Mouse (Mus musculus) embryo, embryonic 9.5 days (tissue): ENCODE data around the gene Rbm6.

ENCODE experiments used
- DNase-seq: peaks from one replicate; pipeline ENCODE4 v3.0.0-alpha.2; 2017; ENCODE audit errors: extremely low spot score

The Rbm6 gene

DNA sequence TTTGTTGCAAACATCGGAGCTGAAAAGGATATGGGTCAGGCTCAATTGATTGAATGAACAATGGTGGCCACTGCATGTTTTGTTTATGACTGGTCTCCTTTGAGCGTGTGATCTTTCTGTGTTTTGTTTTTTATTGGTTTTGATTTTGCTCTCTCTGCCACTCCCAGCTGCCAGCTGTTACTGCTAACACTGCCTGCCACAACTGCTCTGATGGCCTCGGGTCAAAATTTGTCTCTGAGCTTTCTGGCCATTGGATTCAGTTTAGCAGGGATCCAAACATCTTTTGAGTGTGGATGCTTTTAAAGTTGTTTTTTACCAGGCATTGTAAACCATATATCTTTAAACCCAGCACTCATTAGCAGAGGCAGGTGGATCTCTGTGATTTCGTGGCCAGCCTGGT, 7.4 kb upstream of the Rbm6 start:
- no peak for DNase-seq

DNA sequence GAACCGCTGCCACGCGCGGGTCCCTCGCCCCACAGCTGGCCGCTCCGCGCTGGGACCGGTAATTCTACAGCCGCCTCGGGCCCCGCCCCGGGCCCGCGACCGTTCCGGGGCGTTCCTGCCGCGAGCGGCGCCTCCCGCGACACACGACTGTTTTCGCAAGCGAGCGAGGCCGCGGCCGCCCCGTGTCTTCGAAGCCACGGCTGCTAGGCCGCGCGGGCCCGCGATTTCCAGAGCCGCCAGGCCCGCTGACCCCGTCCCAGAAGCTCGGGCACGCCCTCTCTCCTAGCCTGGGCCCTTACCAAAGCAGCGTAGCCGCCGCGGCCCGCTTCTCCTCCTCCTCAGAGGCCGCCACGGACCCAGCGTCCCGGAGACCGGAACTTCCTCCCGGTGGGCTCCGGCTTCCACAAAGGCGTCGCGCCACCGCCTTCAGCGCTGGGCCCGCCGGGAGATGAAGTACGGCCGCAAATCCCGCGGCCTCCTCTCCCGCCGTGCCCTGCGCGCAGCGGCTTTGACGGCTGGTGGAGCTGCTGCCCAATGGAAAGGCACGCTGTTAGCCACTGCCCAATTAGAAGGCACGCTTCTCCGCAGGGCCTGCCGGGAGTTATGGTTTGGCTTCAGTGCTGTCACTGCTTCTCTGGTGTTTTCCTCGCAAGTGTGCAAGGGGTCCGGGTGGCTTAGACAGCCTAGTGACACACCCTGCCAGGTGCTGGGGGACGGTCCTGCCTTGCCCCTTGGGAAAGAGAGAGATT, 513 bp downstream of the Rbm6 start:
- DNase-seq: peak; percentile 90

DNA sequence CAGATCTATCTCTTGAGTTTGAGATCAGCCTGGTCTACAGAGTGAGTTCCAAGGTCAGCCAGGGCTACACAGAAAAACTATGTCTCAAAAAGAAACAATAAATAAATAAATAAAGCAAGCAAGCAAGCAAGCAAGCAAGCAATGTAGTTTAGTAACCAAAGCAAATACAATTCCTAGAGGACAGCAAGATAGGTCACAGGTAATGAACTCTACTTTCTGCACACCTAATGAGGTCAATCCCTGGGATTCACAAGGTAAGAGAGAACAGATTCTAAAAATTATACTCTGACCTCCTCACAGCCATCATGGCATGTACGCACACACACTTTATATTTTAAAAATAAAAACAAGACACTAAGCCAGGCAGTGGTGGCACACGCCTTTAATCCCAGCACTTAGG, 7.0 kb downstream of the Rbm6 start:
- DNase-seq: no peak

DNA sequence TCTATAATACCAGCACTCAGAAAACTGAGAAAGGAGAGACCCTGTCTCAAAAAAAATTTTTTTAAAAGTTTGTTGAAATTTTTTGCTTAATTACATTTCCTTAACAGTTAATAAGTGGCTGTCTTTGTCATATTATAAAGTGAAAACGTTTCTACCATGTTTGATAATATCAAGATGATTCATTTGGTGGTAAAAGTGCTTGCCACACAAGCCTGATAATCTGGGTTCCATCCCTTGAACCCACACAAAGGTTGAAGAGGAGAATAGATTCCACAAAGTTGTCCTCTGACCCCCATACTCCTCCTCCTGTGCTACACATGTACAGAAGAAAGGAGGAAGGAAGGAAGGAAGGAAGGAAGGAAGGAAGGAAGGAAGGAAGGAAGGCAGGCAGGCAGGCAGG, 8.5 kb downstream of the Rbm6 start:
- no peak for DNase-seq

DNA sequence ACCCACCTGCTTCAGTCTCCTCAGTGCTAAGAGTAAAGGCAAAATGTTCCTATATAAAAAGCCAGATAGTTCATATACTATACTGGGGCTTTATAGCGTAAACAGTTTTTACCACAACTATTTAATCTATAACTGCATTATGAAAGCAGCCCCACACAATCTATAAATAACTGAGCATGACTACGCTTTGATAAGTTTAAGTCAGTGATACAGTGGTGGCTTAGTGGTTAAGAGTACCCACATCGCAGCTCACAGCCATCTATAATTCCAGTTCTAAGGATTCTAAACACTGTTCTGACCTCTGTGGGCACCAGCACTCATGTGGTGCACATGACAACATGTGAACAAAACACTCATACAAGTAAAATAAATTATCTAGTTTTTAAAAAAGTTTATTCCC, 14.7 kb downstream of the Rbm6 start:
- DNase-seq: no peak

DNA sequence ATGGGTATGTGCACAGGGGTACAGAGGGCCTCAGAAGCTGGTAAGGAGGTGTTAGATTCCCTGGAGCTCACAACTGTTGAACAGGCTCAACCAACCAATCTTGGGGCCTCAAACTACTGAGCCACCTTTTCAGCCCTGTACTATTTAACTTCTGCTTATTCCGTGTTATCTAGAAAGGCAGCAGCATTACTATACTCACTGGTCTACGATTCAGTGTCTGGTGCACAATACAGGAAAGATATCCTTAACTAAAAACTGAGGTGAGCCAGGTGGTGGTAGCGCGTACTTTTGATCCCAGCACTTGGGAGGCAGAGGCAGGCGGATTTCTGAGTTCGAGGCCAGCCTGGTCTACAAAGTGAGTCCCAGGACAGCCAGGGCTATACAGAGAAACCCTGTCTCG, 24.1 kb downstream of the Rbm6 start:
- DNase-seq: no peak

DNA sequence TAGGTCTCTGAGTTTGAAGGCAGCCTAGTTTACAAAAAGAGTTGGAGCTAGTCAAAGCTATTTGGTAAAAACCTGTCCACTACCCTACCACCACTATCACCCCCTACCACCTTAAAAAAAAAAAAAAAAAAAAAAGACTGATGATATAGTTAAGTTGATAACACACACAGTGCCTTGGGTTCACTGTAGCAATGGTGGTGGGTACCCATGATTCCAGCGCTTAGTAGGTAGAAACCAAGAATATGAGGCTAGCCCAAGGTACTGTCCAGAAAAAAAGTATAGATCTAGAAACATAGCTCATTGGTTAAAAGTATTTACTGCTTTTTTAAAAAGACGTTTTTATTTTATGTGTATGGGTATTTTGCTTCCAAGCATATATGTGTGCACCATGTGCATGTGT, 30.3 kb downstream of the Rbm6 start:
- DNase-seq: no peak

DNA sequence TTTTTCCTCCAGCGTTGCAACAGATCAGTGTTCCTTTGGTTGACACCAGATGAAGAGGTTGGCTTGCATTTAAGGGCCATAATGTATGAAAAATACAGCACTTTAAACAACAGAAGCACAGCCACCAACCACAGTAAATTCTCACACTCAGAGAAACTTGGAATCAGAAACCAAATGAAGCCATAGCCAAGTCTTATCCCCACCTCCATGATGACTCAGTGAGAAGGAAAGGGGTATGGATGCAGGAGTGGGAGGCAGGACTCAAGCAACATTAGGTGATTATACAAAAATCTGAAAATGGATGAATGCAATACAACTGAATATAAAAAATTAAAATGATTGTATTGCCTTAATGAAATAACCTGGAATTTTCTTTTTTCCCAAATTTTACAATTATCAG, 34.2 kb downstream of the Rbm6 start:
- no peak for DNase-seq

DNA sequence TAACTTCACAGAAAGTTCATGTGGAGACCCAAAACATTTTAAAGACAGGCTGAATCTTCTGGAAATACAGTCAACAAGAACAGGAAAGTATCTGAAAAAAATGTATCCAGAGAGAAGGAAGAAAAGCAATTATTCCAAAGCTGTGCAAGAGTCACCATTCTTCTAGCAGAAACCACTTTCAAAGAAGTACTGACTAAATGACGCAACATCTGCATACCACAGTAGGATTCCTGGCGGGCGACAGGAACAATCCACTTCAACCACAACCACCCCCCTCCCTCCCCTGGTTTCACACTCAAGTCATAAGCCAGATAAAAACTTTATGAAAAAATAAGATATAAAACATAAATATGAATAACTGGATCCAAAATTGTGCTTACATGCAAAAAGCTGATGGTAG, 39.2 kb downstream of the Rbm6 start:
- DNase-seq: no peak

DNA sequence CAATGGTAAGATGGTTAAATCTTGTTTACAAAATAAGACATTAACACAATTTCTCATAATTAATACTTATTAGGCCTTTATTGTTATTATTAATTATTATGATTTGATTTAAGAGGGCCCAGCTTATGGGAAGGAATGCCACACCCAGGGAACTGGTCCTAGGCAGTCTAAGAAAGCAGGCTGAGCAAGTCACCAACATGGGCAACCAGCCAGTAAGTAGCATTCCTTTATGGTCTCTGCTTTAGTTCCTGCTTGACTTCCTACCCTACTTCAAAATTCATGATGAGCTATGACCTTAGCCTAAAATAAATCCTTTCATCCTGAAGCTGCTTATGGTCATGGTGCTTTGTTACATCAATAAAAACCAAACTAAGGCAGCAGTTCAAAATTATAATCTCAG, 41.3 kb downstream of the Rbm6 start:
- DNase-seq: no peak

DNA sequence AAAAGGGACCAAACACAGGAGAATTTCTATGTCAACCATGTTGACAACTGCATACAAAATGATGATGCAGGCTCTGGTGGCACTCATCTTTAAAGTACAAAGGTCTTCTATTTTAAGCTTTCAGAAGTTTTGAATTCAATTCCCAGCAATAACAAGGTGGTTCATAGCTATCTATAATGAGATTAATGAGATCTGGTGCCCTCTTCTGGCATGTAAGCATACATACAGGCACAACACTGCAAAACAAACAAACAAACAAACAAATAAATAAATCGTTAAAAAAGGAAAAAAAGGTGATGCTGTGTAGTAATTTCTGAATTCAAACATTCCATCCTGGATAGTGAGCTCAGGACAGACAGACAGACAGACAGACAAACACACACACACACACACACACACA, 60.9 kb downstream of the Rbm6 start:
- no peak for DNase-seq

DNA sequence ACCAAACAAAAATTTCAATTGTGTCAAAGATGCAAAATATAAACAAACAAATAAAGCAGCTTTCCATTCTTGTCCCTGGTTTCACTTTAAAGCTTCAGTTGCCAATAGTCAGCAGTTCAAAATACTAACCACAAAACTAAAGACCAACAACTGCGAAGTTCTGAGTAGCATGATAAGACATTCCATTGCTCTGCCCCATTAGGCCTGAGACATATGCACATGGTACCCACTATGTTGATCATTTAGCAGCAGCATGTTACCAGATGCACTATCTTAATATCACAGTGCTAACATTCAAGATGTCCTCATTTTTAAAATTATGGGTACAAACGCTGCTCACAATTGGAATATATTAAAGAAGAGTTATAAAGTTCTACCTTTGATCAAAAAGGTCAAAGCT, 62.1 kb downstream of the Rbm6 start:
- DNase-seq: no peak

DNA sequence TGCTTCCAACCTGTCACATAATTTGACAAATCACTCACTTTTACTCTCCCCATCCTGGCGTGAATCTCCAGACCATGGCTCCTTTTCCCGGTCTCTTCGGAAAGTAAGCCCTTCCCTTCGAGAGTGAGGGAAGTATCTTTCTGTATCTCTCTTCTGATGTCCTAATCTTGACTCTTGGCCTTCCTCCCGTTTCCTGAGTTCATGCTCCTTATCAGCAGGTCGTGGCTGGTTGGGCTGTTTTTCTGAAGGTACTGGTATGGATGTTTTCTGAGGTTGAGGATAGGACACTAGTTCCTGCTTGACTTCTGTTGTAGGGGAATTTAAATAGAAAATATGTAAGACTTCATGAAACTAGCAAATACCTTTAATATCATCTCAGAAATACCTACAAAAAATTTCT, 81.3 kb downstream of the Rbm6 start:
- DNase-seq: no peak

DNA sequence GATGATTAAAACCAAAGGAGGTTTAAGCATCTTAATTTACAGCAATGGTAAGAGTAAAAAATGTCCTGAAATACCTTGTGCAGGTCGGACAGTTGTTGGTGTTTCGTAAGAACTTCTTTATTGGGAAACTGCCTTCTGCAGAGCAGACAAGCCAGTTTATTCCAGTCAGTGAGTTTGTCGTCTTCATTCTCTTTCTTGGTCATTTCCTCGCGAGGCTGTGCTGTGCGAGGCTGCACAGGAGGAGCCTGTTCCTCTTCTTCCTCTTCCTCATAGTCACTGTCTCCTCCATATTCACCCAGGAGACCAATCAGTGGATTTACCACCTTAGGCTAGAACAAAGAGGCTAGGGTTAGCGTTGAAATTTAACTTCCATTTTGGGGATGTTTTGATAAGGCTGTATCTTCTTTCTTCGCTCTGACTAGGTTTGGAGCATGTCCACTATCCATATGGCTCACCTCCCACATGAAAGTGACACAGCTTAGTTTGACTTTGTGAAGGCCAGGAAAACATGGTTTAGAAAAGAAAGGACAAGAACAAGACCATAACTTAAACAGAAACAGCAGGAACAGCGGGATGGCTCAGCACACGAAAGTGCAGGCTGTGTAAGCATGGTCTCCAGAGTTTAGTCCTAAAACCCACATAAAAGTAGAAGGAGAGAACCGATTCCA, 90.4 kb downstream of the Rbm6 start:
- no peak for DNase-seq

DNA sequence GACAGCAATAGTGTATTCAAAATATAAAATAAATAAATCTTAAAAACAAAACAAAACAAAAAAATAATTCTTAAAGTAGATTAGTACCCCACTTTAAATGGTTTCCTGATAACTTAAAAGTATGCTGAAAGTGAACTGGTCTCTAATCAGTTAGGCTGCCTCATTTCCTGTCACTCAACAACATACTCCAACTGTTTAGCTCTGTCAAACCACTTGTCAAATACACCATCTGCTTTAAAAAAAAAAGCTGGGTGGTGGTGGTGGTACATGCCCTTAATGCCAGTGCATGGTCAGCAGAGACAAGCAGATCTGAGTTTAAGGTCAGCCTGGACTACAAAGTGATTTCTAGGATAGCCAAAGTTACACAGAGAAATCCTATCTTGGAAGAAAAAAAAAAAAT, 96.2 kb downstream of the Rbm6 start:
- no peak for DNase-seq

DNA sequence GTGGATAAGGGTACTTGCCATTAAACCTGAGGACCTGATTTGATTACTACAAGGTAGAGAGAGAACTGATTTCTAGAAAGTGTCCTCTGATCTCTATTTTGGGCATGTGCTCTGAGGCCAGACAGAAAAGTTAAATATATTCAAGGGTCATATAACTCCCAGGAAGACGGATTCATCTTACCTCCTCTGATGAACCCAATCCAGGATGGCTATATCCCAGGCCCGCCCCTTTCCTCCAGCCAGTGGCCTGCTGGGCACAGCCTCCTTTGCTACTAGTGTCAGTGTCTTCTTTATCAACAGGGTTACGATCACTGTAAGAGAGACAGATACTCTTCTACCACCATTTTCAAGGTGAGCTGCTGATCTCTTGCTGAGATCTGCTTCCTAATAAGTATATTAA, 98.6 kb downstream of the Rbm6 start:
- DNase-seq: no peak

DNA sequence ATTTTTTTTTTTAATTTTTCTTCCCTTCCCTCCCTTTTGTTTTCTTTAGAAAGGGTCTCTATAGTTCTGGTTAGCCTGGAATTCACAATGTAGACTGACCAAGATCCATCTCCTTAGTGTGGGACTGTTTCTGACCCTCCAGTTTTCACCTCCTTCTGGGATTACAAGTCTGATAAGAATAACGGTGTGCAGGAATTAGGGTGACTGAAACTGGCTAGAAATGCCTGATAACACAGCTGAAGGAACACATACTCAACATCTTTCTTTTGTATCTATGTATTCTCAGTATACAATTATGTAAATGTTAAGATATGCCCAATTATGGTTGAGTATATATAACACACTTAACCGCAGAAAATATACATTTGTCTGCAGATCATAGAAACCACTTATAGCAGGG, 101.3 kb downstream of the Rbm6 start:
- no peak for DNase-seq

DNA sequence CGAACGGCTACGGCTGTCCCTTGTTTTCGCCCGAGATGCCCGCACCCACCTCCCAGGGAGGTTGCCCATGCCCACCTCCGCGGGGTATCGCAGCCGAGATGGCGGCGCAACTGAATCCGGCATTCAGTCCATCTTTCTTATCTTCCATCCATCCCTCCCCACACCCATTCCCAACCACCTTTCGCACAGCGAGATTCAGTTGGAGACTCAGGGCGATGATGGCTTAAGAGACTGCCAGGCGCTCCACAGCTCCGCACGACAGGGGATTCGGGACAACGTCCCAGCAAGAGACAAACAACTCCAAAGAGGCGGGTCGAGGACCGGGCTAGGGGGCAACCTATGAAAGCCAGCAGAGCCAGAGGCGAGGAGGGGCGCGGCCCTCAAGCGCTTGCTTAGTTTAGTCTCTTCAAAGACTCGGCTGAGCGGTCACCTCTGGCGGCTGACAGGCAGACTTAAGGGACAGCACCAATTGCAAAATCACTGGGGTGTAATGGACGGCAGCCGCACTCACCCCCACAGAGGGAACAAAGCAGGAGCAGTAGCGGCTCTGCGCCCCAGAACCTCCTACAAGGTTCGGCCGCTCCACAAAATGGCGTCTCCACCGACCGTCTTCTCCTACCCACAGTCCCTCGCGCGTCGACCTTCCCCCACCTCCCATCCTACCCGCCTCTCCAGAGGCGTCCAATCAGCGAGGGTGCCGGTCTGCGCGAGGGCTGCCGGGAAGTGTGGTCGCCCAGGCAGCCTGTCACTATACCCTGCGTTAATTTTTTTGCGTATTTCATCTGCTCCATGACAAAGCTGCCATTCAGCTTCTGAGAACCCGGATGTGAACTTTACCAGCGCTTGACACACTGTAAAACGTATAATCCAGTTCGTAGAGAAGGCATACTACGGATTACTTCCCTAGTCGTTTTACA, 102.4 kb downstream of the Rbm6 start, which contains the start of gene Rbm5:
Rbm5 (minus strand) TSS at position 623 of the 917 bp plus-strand sequence.
- peak; percentile 90 for DNase-seq

DNA sequence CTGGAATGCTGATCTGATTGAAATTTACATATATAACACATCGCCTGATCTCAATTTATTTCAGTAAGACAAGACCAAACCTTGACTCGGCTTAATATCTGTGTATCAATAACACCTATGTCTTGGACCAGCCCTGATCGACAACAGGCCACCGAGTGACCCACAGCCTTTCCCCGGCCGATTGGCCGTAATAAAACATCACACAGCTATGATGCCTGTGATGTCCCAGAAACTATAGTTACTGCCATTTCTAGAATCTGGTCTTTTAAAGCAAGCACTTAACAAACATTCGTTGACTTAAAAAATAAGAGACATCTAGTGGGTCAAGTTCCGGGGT, 103.0 kb downstream of the Rbm6 start:
- no peak for DNase-seq

DNA sequence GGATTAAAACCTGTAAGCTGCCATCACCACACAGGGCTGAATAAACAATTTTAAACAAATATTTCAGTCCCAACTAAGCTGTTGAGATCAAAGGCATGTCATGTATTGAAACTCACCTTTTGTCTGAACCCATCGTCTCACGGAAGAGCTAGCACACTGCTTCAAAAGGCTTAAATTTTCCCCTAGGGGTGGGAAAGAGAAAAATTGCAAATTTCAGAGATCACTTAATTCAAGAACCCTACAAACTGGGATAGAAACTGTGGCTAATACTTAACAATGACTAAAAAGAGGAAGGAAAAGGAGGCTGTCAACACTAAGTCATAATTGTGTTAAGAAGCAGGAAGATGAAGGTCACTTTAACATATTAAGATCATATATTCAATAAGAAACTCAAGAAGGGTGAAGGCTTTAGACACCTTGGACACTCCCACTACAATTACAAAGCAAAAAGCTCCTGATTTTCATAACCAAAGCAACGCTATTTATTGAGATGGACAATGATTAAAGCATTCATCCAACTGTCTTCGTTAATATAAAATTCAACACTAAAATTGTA, 103.5 kb downstream of the Rbm6 start:
- DNase-seq: no peak

DNA sequence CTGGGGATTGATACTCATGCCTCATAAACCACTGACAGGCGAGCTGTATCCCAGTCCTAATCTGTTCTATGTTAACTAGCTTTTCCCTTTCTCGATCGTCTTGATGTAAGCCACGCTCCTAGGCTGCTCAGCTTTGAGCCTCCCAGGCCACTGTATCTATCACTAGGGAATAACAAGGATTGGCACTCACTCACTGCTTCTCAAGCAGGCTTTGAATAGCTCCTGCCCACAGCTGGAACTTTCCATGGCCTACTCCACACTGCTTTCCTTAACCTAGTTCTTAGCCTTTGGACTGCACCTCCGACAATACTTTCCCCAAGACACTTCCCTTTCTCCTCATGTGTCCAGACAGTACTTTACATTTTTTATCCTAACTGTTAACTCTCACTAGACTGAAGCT, 104.2 kb downstream of the Rbm6 start:
- DNase-seq: no peak

DNA sequence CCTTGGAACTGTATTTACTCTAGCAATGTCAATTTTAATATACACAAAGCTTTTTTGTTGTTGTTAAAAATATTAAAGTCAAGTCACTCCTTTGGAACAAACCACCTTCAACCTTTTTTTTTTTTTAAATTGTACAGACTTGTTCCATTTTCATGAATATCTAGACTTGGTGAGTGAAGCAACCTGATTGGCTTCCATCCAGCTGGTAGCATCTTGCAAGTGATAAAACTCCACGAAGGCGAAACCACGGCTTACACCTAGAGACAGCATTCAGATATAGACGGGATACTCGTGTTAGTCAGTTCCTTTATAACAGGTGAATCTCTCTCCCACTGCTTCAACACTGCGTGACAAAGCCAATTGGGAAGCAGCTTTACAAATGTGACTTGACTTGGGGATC, 113.4 kb downstream of the Rbm6 start:
- no peak for DNase-seq

DNA sequence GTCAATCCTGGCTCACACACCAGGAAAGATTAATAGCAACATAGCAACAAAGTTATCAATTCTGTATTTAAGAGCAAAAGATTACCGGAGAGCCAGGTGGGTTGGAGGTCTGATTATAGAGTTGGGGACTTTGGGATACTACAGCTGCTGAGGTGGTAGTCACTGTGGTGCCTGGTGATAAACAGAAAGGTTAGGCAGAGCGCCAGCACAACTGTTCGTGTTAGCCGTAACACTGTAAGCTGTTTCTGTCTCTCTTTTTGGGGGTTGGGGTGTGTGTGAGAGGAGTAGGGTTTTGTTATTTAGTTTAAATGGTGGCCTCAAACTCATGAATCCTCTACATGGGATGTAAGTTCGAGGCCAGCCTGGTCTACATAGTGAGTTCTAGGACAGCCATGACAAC, 122.7 kb downstream of the Rbm6 start:
- no peak for DNase-seq
